Mouse (Mus musculus): ENCODE results near the gene Tspan1. TPM values are rescaled to one million over a fixed set of nuclear protein-coding genes. Genes with fewer than 3 reads are reported as not detected.
A peak's percentile ranks its signal among the peaks of the same experiment; 100 is the strongest.

Tspan1 gene
- polyA plus RNA-seq, 1 experiment from 2014 or later = 4.1 TPM

DNA sequence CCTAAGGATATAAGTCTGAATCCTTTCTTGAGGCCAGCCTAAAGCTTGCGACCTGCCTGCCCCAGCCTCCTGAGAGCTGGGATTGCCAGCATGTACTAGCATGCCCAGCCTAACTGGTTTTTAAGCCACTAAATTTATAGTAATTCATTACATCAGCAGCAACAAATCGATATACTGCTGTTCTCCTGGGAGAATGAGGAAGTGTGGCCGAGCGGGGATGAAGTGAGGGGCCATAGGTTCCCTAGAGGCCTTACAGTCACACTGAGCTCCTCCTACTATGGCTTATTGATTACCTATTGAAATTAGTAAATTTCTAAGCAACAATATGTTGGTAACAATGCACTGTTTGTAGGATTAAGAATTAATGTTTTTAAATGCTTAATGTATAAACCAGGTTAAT is 34.3 kb downstream of the Tspan1 start:
- no peak for DNase-seq (ENCODE audit: low spot score)

DNA sequence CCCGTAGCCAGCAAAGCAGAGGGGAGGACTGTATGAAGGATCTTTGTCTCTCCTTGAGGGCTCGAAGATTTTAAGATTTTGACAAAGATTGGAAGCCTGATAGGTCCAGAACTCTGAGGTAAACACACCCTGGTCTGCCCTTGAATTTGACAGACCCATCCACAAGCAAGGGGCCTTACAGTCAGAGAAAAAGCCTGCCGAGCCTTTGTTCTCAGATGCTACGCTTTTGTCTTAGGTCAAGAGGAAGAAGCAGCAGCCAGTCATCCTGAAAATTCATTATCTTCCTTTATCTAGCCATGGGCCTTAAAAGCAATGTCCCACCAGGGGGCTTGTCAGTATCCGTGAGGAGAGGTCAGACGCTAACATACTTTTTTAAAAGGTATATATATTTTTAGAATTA is 39.4 kb downstream of the Tspan1 start:
- DNase-seq (ENCODE audit: low spot score) = no peak

DNA sequence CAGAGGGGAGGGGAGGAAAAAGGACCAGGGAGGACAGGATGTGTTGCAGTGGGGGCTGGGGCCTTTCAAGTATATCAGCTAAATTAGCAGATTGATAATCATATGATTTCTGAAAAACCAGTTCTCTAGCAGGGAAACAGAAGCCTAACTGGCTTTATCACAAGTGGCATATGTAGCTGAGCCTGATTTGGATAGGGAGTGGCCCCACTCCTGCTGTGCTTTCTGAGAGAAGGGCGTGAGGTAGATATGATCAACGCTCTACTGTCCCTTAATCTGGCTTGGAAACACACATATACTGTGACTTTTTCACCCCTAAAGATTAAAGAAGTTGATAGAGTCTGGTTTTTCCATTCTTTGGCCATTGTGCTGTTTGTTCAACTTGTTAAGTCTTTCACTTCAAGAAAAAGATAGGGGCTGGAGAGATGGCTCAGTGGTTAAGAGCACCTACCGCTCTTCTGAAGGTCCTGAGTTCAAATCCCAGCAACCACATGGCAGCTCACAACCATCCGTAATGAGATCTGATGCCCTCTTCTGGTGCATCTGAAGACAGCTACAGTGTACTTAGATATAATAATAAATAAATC is 41.5 kb downstream of the Tspan1 start:
- DNase-seq (ENCODE audit: low spot score) = no peak

DNA sequence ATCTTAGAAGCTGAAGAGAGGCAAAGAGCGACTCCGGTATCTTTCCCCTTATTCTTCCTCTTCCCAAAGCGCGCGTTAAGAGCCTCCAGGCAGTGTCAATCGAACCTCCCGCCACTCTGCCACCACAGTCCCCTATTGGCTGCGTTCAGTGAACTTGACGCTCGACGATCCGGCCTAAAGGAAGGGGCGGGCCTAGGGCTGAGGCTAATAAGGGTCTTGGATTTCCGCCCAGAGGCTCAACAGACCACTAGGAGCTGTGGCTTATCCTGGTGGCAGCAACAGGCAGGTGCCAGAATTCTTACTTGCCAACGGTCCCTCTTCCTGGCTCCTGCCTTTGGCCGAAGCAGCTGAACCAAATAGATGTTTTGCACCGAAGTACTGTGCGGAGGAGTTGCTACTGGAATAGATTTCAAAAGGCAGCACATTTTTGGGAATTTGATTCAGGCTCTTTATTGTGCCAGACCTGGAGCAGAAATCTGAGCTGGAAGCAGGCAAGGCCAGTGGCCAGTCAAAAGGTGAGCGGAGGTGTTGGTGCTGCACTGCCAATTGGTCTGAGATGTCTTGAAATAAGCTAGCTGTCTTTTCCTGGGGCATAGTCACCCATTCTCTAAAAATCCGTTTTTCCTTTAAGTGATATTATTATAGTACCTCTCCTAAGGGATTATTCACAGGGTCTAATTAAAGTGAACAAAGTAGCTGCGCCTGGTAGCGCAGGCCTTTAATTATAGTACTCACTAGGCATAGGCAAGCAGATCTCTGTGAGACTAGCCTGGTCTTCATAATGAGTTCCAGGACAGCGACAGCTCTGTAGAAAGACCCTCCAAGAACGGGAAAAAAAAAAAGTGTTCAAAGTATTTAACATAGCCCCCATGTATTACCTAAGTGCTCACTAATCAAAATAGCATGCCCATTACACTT is 43.5 kb downstream of the Tspan1 start, which contains the start of the genes Rad54l and Pomgnt1:
Rad54l (minus strand) TSS at position 89 of the 918 bp plus-strand sequence.
Pomgnt1 (plus strand) TSS at position 239 of the 918 bp plus-strand sequence.
- DNase-seq (ENCODE audit: low spot score) = peak; percentile 78

DNA sequence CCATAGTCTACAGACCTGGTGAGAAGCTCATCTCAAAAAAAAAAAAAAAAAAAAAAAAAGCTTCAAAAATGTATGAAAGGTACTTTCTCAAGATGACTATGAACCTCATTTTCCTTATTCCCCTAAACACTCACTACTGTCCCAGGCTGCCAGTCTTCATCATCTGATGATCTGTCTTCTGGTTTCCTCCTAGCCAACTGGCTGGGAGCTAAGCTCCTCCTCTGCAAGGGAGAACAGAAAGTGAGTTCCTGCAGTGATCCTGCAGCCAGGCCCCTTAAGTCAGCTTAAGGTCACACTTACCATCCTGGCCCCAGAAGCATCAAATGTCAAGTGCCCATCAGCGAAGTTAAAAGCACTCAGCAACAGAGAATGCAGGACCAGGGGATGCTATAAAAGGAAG is 44.6 kb downstream of the Tspan1 start:
- no peak for DNase-seq (ENCODE audit: low spot score)

Other genes with a start within 250 kb of the Tspan1 start
- 0.04 and 0.05 TPM in 2 replicates for gene Dmbx1, start 227.7 kb downstream of the Tspan1 start, polyA plus RNA-seq (2015; fragmentation: Nextera tagmentation; extraction: Ambion mirVana)
- 3.9 and 4.7 TPM in 2 replicates for gene Faah, start 149.7 kb downstream of the Tspan1 start, polyA plus RNA-seq (2015; fragmentation: Nextera tagmentation; extraction: Ambion mirVana)
- 17.9 and 18.6 TPM in 2 replicates for gene Nsun4, start 113.7 kb downstream of the Tspan1 start, polyA plus RNA-seq (2015; fragmentation: Nextera tagmentation; extraction: Ambion mirVana)
- gene Uqcrh, start 92.5 kb downstream of the Tspan1 start, polyA plus RNA-seq (2015; fragmentation: Nextera tagmentation; extraction: Ambion mirVana) = 652 and 689 TPM in 2 replicates
- 41.6 and 42.1 TPM in 2 replicates for gene Lrrc41, start 92.3 kb downstream of the Tspan1 start, polyA plus RNA-seq (2015; fragmentation: Nextera tagmentation; extraction: Ambion mirVana)
- gene Rad54l, start 43.9 kb downstream of the Tspan1 start, polyA plus RNA-seq (2015; fragmentation: Nextera tagmentation; extraction: Ambion mirVana) = 26.0 and 26.4 TPM in 2 replicates
- 28.6 and 30.5 TPM in 2 replicates for gene Pomgnt1, start 43.8 kb downstream of the Tspan1 start, polyA plus RNA-seq (2015; fragmentation: Nextera tagmentation; extraction: Ambion mirVana)
- gene Lurap1, start 16.3 kb downstream of the Tspan1 start, polyA plus RNA-seq (2015; fragmentation: Nextera tagmentation; extraction: Ambion mirVana) = 0.87 and 1.1 TPM in 2 replicates
- gene 1700042G07Rik, start 5.8 kb upstream of the Tspan1 start, polyA plus RNA-seq (2015; fragmentation: Nextera tagmentation; extraction: Ambion mirVana) = not detected in 2 replicates
- not detected in 2 replicates for gene Gm49337, start 5.8 kb upstream of the Tspan1 start, polyA plus RNA-seq (2015; fragmentation: Nextera tagmentation; extraction: Ambion mirVana)
- gene Pik3r3, start 54.0 kb upstream of the Tspan1 start, polyA plus RNA-seq (2015; fragmentation: Nextera tagmentation; extraction: Ambion mirVana) = 4.2 and 4.7 TPM in 2 replicates